ENCODE assay signal across 28 mouse cellular contexts in the genomic region with DNA sequence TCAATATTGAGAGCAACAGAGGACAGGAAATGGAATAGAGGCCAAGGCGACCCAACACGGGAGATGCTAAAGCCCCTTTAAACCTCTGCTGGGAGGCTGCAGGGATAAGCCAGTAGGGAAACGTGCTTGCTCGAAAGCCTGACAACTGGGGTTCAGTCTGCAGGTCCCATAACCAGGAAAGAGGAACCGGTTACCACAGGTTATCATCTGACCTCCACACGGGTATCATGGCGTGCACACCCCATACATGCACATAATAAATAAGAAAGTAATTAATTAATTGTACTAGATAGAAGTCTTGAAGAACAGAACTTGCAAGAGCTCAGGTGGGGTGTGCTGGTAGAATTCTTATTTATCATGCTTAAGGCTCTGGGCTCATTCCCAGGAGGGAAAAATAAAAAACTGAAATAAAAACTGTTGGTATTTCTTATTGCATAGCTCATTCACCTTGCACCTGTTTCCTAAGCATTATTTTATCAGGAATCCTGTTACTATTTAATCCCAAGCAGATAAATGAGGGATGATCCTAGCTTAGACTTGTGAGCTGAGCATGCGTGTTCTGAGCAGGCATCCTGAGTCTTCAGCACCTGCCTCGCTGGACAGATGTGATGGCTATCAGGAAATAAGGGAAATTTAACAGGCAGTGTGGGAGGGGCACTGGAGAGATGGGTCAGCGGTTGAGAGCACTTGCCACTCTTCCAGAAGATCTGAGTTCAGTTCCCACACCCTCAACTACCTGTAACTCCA. TPM values are rescaled to one million over a fixed set of nuclear protein-coding genes. Genes with fewer than 3 reads are reported as not detected.
DNase-seq lines count a peak whose midpoint lies in the region; ATAC-seq and TF ChIP-seq lines count a peak whose summit lies in the region.
"Had no signal": no experiment of that assay in that cellular context is flagged by ENCODE, and none has a peak within 500 bp of the region (broad histone marks: within the 10 kb centered on the region; RNA-seq: fewer than 3 reads in every experiment).

No protein-coding gene starts in this region.

- peaks cover 12% of the 10 kb centered on the region; the same call in 1 of the 2 replicates for H3K79me2 ChIP-seq in liver, adult 2 months (ENCODE audit: control insufficient read depth, insufficient read depth, low read length)

- H3K4me3 ChIP-seq in liver, adult 2 months (ENCODE audit: insufficient read depth, low read depth, low read length), result no peak overlapping the region
- H3K4me3 ChIP-seq in liver, embryonic 11.5 days (ENCODE audit: low read depth, low read length), result no peak overlapping the region
- no peak overlapping the region for H3K4me3 ChIP-seq in midbrain, embryonic 14.5 days (replicated peaks; ENCODE audit: low read depth, low read length)
- H3K4me3 ChIP-seq: embryonic facial prominence, embryonic 12.5 days; embryonic facial prominence, embryonic 15.5 days; heart, adult 2 months; heart, embryonic 10.5 days; heart, embryonic 13.5 days had no signal

- peaks cover 70% of the 10 kb centered on the region for H3K4me1 ChIP-seq in liver, adult 2 months (ENCODE audit: control insufficient read depth, insufficient read depth, low read length)
- H3K4me1 ChIP-seq in liver, embryonic 11.5 days (replicated peaks; ENCODE audit: control insufficient read depth, insufficient read depth, low read length), result peaks cover 25% of the 10 kb centered on the region
- peaks cover 23% of the 10 kb centered on the region for H3K4me1 ChIP-seq in midbrain, embryonic 14.5 days (ENCODE audit: control insufficient read depth, insufficient read depth, low read length)

- DNase-seq in cerebellum, adult 9-10 months, result peak; percentile 41
- no peak for DNase-seq in cerebellum, postnatal 25 days
- peak; percentile 57 for DNase-seq in liver, adult 2 months (ENCODE audit: extremely low read depth, low read depth, low spot score)
- no peak for DNase-seq in liver, embryonic 11.5 days (ENCODE audit: low spot score)
- DNase-seq in MEL-GATA-1-ER (ENCODE audit: extremely low read depth, low read depth), result peak; percentile 43
- DNase-seq in left cerebral cortex, adult 8-10 months (ENCODE audit: low spot score in 2 of 2), result no peak
- DNase-seq in midbrain, embryonic 14.5 days, result no peak
- DNase-seq: adrenal gland, postnatal 10 days; adrenal gland, postnatal 36 days; cerebellum, adult 18-20 months; cerebellum, postnatal 10 days; forebrain, postnatal 0 days; gastrocnemius, postnatal 25 days; heart, adult 2 months; heart, postnatal 14 days; heart, postnatal 4 days had no signal

- no peaks in the 10 kb centered on the region for H3K9me3 ChIP-seq in liver, embryonic 11.5 days (ENCODE audit: control insufficient read depth, low read length)
- H3K9me3 ChIP-seq in midbrain, embryonic 14.5 days (ENCODE audit: control insufficient read depth, low read length), result no peaks in the 10 kb centered on the region
- H3K9me3 ChIP-seq: embryonic facial prominence, embryonic 12.5 days; embryonic facial prominence, embryonic 15.5 days; heart, embryonic 10.5 days; heart, embryonic 13.5 days had no signal

- H3K27me3 ChIP-seq in liver, adult 2 months (ENCODE audit: control insufficient read depth, insufficient read depth, low read length), result no peaks in the 10 kb centered on the region
- no peaks in the 10 kb centered on the region for H3K27me3 ChIP-seq in liver, embryonic 11.5 days (replicated peaks; ENCODE audit: control insufficient read depth, insufficient read depth, low read length)
- H3K27me3 ChIP-seq in midbrain, embryonic 14.5 days (ENCODE audit: control insufficient read depth, insufficient read depth, low read length), result no peaks in the 10 kb centered on the region
- H3K27me3 ChIP-seq: embryonic facial prominence, embryonic 12.5 days; embryonic facial prominence, embryonic 15.5 days; Patski had no signal

- no peak overlapping the region for H3K9ac ChIP-seq in liver, adult 2 months (ENCODE audit: low read depth, low read length)
- H3K9ac ChIP-seq in liver, embryonic 11.5 days (ENCODE audit: low read depth, low read length), result no peak overlapping the region
- H3K9ac ChIP-seq in midbrain, embryonic 14.5 days (replicated peaks; ENCODE audit: low read length), result no peak overlapping the region
- H3K9ac ChIP-seq: embryonic facial prominence, embryonic 12.5 days; embryonic facial prominence, embryonic 15.5 days; forebrain, postnatal 0 days; heart, embryonic 13.5 days; hindbrain, embryonic 14.5 days had no signal

- no peak overlapping the region for H3K27ac ChIP-seq in liver, adult 2 months (replicated peaks; ENCODE audit: insufficient read depth, low read depth, low read length)
- no peak overlapping the region for H3K27ac ChIP-seq in liver, embryonic 11.5 days (ENCODE audit: low read depth, low read length)
- H3K27ac ChIP-seq in midbrain, embryonic 14.5 days (replicated peaks; ENCODE audit: low read depth, low read length), result no peak overlapping the region
- H3K27ac ChIP-seq: embryonic facial prominence, embryonic 12.5 days; embryonic facial prominence, embryonic 15.5 days; heart, adult 2 months; heart, embryonic 10.5 days; heart, embryonic 13.5 days; hindbrain, embryonic 14.5 days; hindbrain, postnatal 0 days had no signal

- ATAC-seq in liver, embryonic 11.5 days (replicated peaks; ENCODE audit: low FRiP score), result no peak
- ATAC-seq in midbrain, embryonic 14.5 days (ENCODE audit: low FRiP score, low TSS enrichment), result no peak
- ATAC-seq: CD4-positive, CD25-positive, alpha-beta regulatory T cell, adult 4 months; forebrain, embryonic 14.5 days; forebrain, postnatal 0 days; hindbrain, postnatal 0 days; inflammation-experienced regulatory T-cells, adult 6 months; Patski had no signal

- H3K36me3 ChIP-seq in liver, adult 2 months (ENCODE audit: control insufficient read depth, insufficient read depth, low read length), result peaks cover 39% of the 10 kb centered on the region
- no peaks in the 10 kb centered on the region; the same call in 1 of the 2 replicates for H3K36me3 ChIP-seq in liver, embryonic 11.5 days (ENCODE audit: control insufficient read depth, insufficient read depth, low read length)
- no peaks in the 10 kb centered on the region for H3K36me3 ChIP-seq in midbrain, embryonic 14.5 days (ENCODE audit: control insufficient read depth, insufficient read depth, low read length)
- H3K36me3 ChIP-seq: embryonic facial prominence, embryonic 12.5 days had no signal

- TF ChIP-seq CTCF in liver, adult 2 months (IDR thresholded peaks at IDR 0.05; ENCODE audit: low read depth, low read length), result no peak

- WGBS in liver, adult 2 months, result 66% methylated on average over 10 of the region's 10 CpGs
- 75% methylated on average over 10 of the region's 10 CpGs for WGBS in liver, embryonic 11.5 days
- WGBS in midbrain, embryonic 14.5 days, result 78% methylated on average over 10 of the region's 10 CpGs

- H3K4me2 ChIP-seq in liver, embryonic 11.5 days, result no peak overlapping the region
- H3K4me2 ChIP-seq in midbrain, embryonic 14.5 days (ENCODE audit: low read length), result no peak overlapping the region
- H3K4me2 ChIP-seq: embryonic facial prominence, embryonic 12.5 days; embryonic facial prominence, embryonic 15.5 days; heart, embryonic 13.5 days; hindbrain, embryonic 14.5 days had no signal

- TF ChIP-seq POLR2A in liver, adult 2 months (IDR thresholded peaks at IDR 0.05; ENCODE audit: extremely low read depth, insufficient read depth, low read length), result no peak

RNA-seq across cellular contexts. Expression of a gene that starts 22.0 kb away (rescaled TPM):
- 121 and 187 TPM in 2 replicates for total RNA-seq in liver, adult 2 months (2014; rRNA removed)
- polyA plus RNA-seq in liver, adult 2 months (2012; rRNA removed), result 183 and 205 TPM in 2 replicates
- polyA plus RNA-seq in liver, embryonic 11.5 days (2014; fragmentation: Nextera tagmentation; extraction: Ambion mirVana), result 9.4 and 9.8 TPM in 2 replicates
- total RNA-seq in left cerebral cortex, adult 8-10 months (2022), result 10 to 100 TPM; 14.7 to 17.8 (median 16.3) TPM
- 1.5 and 1.7 TPM in 2 replicates for polyA plus RNA-seq in midbrain, embryonic 14.5 days (2014; fragmentation: Nextera tagmentation; extraction: Ambion mirVana)

RNA-seq across cellular contexts. Expression of a gene that starts 32.0 kb away (rescaled TPM):
- total RNA-seq in liver, adult 2 months (2014; rRNA removed), result 0.54 and 0.92 TPM in 2 replicates
- polyA plus RNA-seq in liver, adult 2 months (2012; rRNA removed), result 0.91 and 1.3 TPM in 2 replicates
- 2.9 and 3.1 TPM in 2 replicates for polyA plus RNA-seq in liver, embryonic 11.5 days (2014; fragmentation: Nextera tagmentation; extraction: Ambion mirVana)
- 10 to 100 TPM; 21.6 to 30.4 (median 23.9) TPM for total RNA-seq in left cerebral cortex, adult 8-10 months (2022)
- polyA plus RNA-seq in midbrain, embryonic 14.5 days (2014; fragmentation: Nextera tagmentation; extraction: Ambion mirVana), result 3.3 and 4.2 TPM in 2 replicates
- total RNA-seq: common myeloid progenitor, adult 5-6 weeks; granulocyte monocyte progenitor cell, adult 5-6 weeks had no signal

Comparison
In these comparisons a context has a peak if more than half of its experiments do, and no peak if none do; other contexts are left out.
1. DNase-seq: peak in cerebellum, adult 9-10 months (single experiment), liver, adult 2 months (single experiment) and MEL-GATA-1-ER (single experiment); none in cerebellum, postnatal 25 days (0 of 2), liver, embryonic 11.5 days (single experiment), left cerebral cortex, adult 8-10 months (0 of 2) and midbrain, embryonic 14.5 days (single experiment).
2. RNA of a gene that starts 22.0 kb away (polyA plus RNA-seq): 183 to 205 TPM in liver, adult 2 months; 9.4 to 9.8 TPM in liver, embryonic 11.5 days and 1.5 to 1.7 TPM in midbrain, embryonic 14.5 days; every median in the first group is over 10 times any median in the second.